Mouse (Mus musculus): Measurements from ENCODE around the gene Plp2. TPM values are rescaled to one million over a fixed set of nuclear protein-coding genes. Genes with fewer than 3 reads are reported as not detected.

The Plp2 gene
- polyA plus RNA-seq, 1 experiment from 2014 or later, result 51.5 TPM

- H3K27me3 ChIP-seq (replicated peaks; ENCODE audit: control insufficient read depth, insufficient read depth, low read length), result no peaks in the 10 kb centered on the region
- H3K27ac ChIP-seq (ENCODE audit: low read depth, low read length), result no peak within 1 kb of the TSS
- H3K9me3 ChIP-seq (replicated peaks; ENCODE audit: control insufficient read depth, low read length), result no peaks in the 10 kb centered on the region
- peak within 1 kb of the TSS; percentile 21 for H3K4me3 ChIP-seq (ENCODE audit: low read depth, low read length)
- H3K4me2 ChIP-seq (ENCODE audit: low read length), result peak within 1 kb of the TSS; percentile 44
- DNase-seq (ENCODE audit: low spot score) (peak; percentile 19), ATAC-seq (peak; percentile 62)
- 23% methylated on average over 26 of the region's 26 CpGs for WGBS
- H3K4me1 ChIP-seq (ENCODE audit: control insufficient read depth, insufficient read depth, low read length), result no peaks in the 10 kb centered on the region
- no peaks in the 10 kb centered on the region for H3K36me3 ChIP-seq (ENCODE audit: control insufficient read depth, insufficient read depth, low read length)
- H3K9ac ChIP-seq (ENCODE audit: low read length), result peak within 1 kb of the TSS; percentile 43; the same call in 1 of the 2 replicates
These were observed 14.0 kb downstream of the Plp2 start, which contains the start of gene Prickle3 for GRCm38 (mm10) chrX:7657221-7657639. Prickle3 (plus strand) TSS chrX:7657260.

- ATAC-seq, result peak; percentile 96
- peak; percentile 96 for DNase-seq (ENCODE audit: low spot score)
- Histone ChIP-seq H3K9me3 (replicated peaks; ENCODE audit: control insufficient read depth, low read length) (no peaks in the 10 kb centered on the region), H3K27ac (ENCODE audit: low read depth, low read length) (peak overlapping the region; percentile 71; the same call in 1 of the 2 replicates), H3K4me3 (ENCODE audit: low read depth, low read length) (peak overlapping the region; percentile 29), H3K4me1 (ENCODE audit: control insufficient read depth, insufficient read depth, low read length) (no peaks in the 10 kb centered on the region), H3K27me3 (replicated peaks; ENCODE audit: control insufficient read depth, insufficient read depth, low read length) (no peaks in the 10 kb centered on the region), H3K9ac (ENCODE audit: low read length) (peak overlapping the region; percentile 54), H3K4me2 (ENCODE audit: low read length) (peak overlapping the region; percentile 48), H3K36me3 (ENCODE audit: control insufficient read depth, insufficient read depth, low read length) (0 out of 2 replicates have a peak, but pooled peaks cover 8% of the 10 kb centered on the region)
- 37% methylated on average over 25 of the region's 25 CpGs for WGBS
These were observed 22.4 kb downstream of the Plp2 start for GRCm38 (mm10) chrX:7648671-7649304.

GRCm38 (mm10) chrX:7645349-7645748 lies 25.8 kb downstream of the Plp2 start:
- 25% methylated on average over 5 of the region's 5 CpGs for WGBS
- Histone ChIP-seq H3K27me3 (replicated peaks; ENCODE audit: control insufficient read depth, insufficient read depth, low read length) (no peaks in the 10 kb centered on the region), H3K4me3 (ENCODE audit: low read depth, low read length) (no peak overlapping the region), H3K9me3 (replicated peaks; ENCODE audit: control insufficient read depth, low read length) (no peaks in the 10 kb centered on the region), H3K4me2 (ENCODE audit: low read length) (no peak overlapping the region), H3K36me3 (ENCODE audit: control insufficient read depth, insufficient read depth, low read length) (0 out of 2 replicates have a peak, but pooled peaks cover 5% of the 10 kb centered on the region), H3K27ac (ENCODE audit: low read depth, low read length) (no peak overlapping the region), H3K9ac (ENCODE audit: low read length) (no peak overlapping the region), H3K4me1 (ENCODE audit: control insufficient read depth, insufficient read depth, low read length) (no peaks in the 10 kb centered on the region)
- no peak for ATAC-seq
- DNase-seq (ENCODE audit: low spot score), result peak; percentile 80

GRCm38 (mm10) chrX:7640785-7641184 lies 30.4 kb downstream of the Plp2 start:
- WGBS, result 47% methylated on average over 12 of the region's 12 CpGs
- H3K4me2 ChIP-seq (ENCODE audit: low read length), result peak overlapping the region; percentile 54
- no peak for DNase-seq (ENCODE audit: low spot score)
- H3K9me3 ChIP-seq (replicated peaks; ENCODE audit: control insufficient read depth, low read length), result no peaks in the 10 kb centered on the region
- peak overlapping the region; percentile 9; the same call in 1 of the 2 replicates for H3K4me3 ChIP-seq (ENCODE audit: low read depth, low read length)
- no peak overlapping the region for H3K27ac ChIP-seq (ENCODE audit: low read depth, low read length)
- no peaks in the 10 kb centered on the region for H3K4me1 ChIP-seq (ENCODE audit: control insufficient read depth, insufficient read depth, low read length)
- H3K9ac ChIP-seq (ENCODE audit: low read length), result peak overlapping the region; percentile 21
- ATAC-seq, result no peak
- H3K36me3 ChIP-seq (ENCODE audit: control insufficient read depth, insufficient read depth, low read length), result 0 out of 2 replicates have a peak, but pooled peaks cover 5% of the 10 kb centered on the region
- no peaks in the 10 kb centered on the region for H3K27me3 ChIP-seq (replicated peaks; ENCODE audit: control insufficient read depth, insufficient read depth, low read length)

- H3K27me3 ChIP-seq (replicated peaks; ENCODE audit: control insufficient read depth, insufficient read depth, low read length), result no peaks in the 10 kb centered on the region
- H3K36me3 ChIP-seq (ENCODE audit: control insufficient read depth, insufficient read depth, low read length), result 0 out of 2 replicates have a peak, but pooled peaks cover 5% of the 10 kb centered on the region
- ATAC-seq (peak; percentile 8; the same call in 1 of the 2 replicates), DNase-seq (ENCODE audit: low spot score) (peak; percentile 45)
- 27% methylated on average over 13 of the region's 13 CpGs for WGBS
- H3K4me2 ChIP-seq (ENCODE audit: low read length), result peak overlapping the region; percentile 54
- peak overlapping the region; percentile 70 for H3K9ac ChIP-seq (ENCODE audit: low read length)
- no peaks in the 10 kb centered on the region for H3K4me1 ChIP-seq (ENCODE audit: control insufficient read depth, insufficient read depth, low read length)
- H3K4me3 ChIP-seq (ENCODE audit: low read depth, low read length), result peak overlapping the region; percentile 49
- H3K27ac ChIP-seq (ENCODE audit: low read depth, low read length), result peak overlapping the region; percentile 80
- no peaks in the 10 kb centered on the region for H3K9me3 ChIP-seq (replicated peaks; ENCODE audit: control insufficient read depth, low read length)
These were observed 31.5 kb downstream of the Plp2 start for GRCm38 (mm10) chrX:7639536-7640325.

GRCm38 (mm10) chrX:7638401-7639091 lies 32.6 kb downstream of the Plp2 start, which contains the start of gene Syp:
Syp (plus strand) TSS chrX:7638471.
- no peaks in the 10 kb centered on the region for H3K27me3 ChIP-seq (replicated peaks; ENCODE audit: control insufficient read depth, insufficient read depth, low read length)
- peak within 1 kb of the TSS; percentile 70 for H3K9ac ChIP-seq (ENCODE audit: low read length)
- no peaks in the 10 kb centered on the region for H3K9me3 ChIP-seq (replicated peaks; ENCODE audit: control insufficient read depth, low read length)
- H3K4me2 ChIP-seq (ENCODE audit: low read length), result peak within 1 kb of the TSS; percentile 54
- peak within 1 kb of the TSS; percentile 49 for H3K4me3 ChIP-seq (ENCODE audit: low read depth, low read length)
- ATAC-seq (peak; percentile 88), DNase-seq (ENCODE audit: low spot score) (peak; percentile 81)
- H3K27ac ChIP-seq (ENCODE audit: low read depth, low read length), result peak within 1 kb of the TSS; percentile 80
- no peaks in the 10 kb centered on the region for H3K4me1 ChIP-seq (ENCODE audit: control insufficient read depth, insufficient read depth, low read length)
- WGBS, result 32% methylated on average over 42 of the region's 42 CpGs
- no peaks in the 10 kb centered on the region for H3K36me3 ChIP-seq (ENCODE audit: control insufficient read depth, insufficient read depth, low read length)

- Histone ChIP-seq H3K27me3 (replicated peaks; ENCODE audit: control insufficient read depth, insufficient read depth, low read length) (no peaks in the 10 kb centered on the region), H3K4me3 (ENCODE audit: low read depth, low read length) (no peak overlapping the region), H3K9me3 (replicated peaks; ENCODE audit: control insufficient read depth, low read length) (no peaks in the 10 kb centered on the region), H3K36me3 (ENCODE audit: control insufficient read depth, insufficient read depth, low read length) (no peaks in the 10 kb centered on the region), H3K4me1 (ENCODE audit: control insufficient read depth, insufficient read depth, low read length) (no peaks in the 10 kb centered on the region), H3K27ac (ENCODE audit: low read depth, low read length) (no peak overlapping the region), H3K4me2 (ENCODE audit: low read length) (no peak overlapping the region), H3K9ac (ENCODE audit: low read length) (no peak overlapping the region)
- ATAC-seq (no peak), DNase-seq (ENCODE audit: low spot score) (no peak)
- WGBS, result 76% methylated on average over 3 of the region's 3 CpGs
These were observed 36.1 kb downstream of the Plp2 start for GRCm38 (mm10) chrX:7635101-7635500.

GRCm38 (mm10) chrX:7632560-7632959 lies 38.6 kb downstream of the Plp2 start:
- 87% methylated on average over 6 of the region's 6 CpGs for WGBS
- ATAC-seq, result no peak
- H3K27me3 ChIP-seq (replicated peaks; ENCODE audit: control insufficient read depth, insufficient read depth, low read length), result no peaks in the 10 kb centered on the region
- H3K4me3 ChIP-seq (ENCODE audit: low read depth, low read length), result no peak overlapping the region
- no peak overlapping the region for H3K27ac ChIP-seq (ENCODE audit: low read depth, low read length)
- H3K36me3 ChIP-seq (ENCODE audit: control insufficient read depth, insufficient read depth, low read length), result no peaks in the 10 kb centered on the region
- H3K4me2 ChIP-seq (ENCODE audit: low read length), result no peak overlapping the region
- no peak overlapping the region for H3K9ac ChIP-seq (ENCODE audit: low read length)
- H3K4me1 ChIP-seq (ENCODE audit: control insufficient read depth, insufficient read depth, low read length), result no peaks in the 10 kb centered on the region
- no peaks in the 10 kb centered on the region for H3K9me3 ChIP-seq (replicated peaks; ENCODE audit: control insufficient read depth, low read length)
- DNase-seq (ENCODE audit: low spot score), result no peak

Data from forebrain, embryonic 14.5 days (tissue).